Mouse (Mus musculus): Measurements from ENCODE around the gene Crb1.
A peak's percentile ranks its signal among the peaks of the same experiment; 100 is the strongest.
"Not testable (repeated sequence)": the region's sequence is repeated elsewhere in the genome, so short reads cannot be mapped to it uniquely, and the experiment has no call there.

The Crb1 gene

GRCm38 (mm10) chr1:139336997-139337396 is 39.9 kb downstream of the Crb1 start:
- no peak for DNase-seq (ENCODE audit: low read depth, low spot score)

- DNase-seq (ENCODE audit: low read depth, low spot score) = no peak
Observed at GRCm38 (mm10) chr1:139328811-139329210, 48.1 kb downstream of the Crb1 start.

GRCm38 (mm10) chr1:139328286-139328685 is 48.6 kb downstream of the Crb1 start:
- DNase-seq (ENCODE audit: low read depth, low spot score) = no peak

GRCm38 (mm10) chr1:139325378-139325777 is 51.5 kb downstream of the Crb1 start:
- DNase-seq (ENCODE audit: low read depth, low spot score) = no peak

GRCm38 (mm10) chr1:139319798-139320197 is 57.1 kb downstream of the Crb1 start:
- DNase-seq (ENCODE audit: low read depth, low spot score) = no peak

GRCm38 (mm10) chr1:139314297-139314874 is 62.5 kb downstream of the Crb1 start:
- DNase-seq (ENCODE audit: low read depth, low spot score) = no peak

GRCm38 (mm10) chr1:139308915-139309314 is 68.0 kb downstream of the Crb1 start:
- DNase-seq (ENCODE audit: low read depth, low spot score) = no peak

GRCm38 (mm10) chr1:139302519-139302918 is 74.4 kb downstream of the Crb1 start:
- not testable (repeated sequence) for DNase-seq (ENCODE audit: low read depth, low spot score)

- DNase-seq (ENCODE audit: low read depth, low spot score) = no peak
Observed at GRCm38 (mm10) chr1:139301830-139302229, 75.1 kb downstream of the Crb1 start.

GRCm38 (mm10) chr1:139292023-139292422 is 84.9 kb downstream of the Crb1 start:
- no peak for DNase-seq (ENCODE audit: low read depth, low spot score)

- DNase-seq (ENCODE audit: low read depth, low spot score) = no peak
Observed at GRCm38 (mm10) chr1:139291593-139291992, 85.3 kb downstream of the Crb1 start.

- no peak for DNase-seq (ENCODE audit: low read depth, low spot score)
Observed at GRCm38 (mm10) chr1:139276619-139277320, 100.1 kb downstream of the Crb1 start.

GRCm38 (mm10) chr1:139267844-139268243 is 109.1 kb downstream of the Crb1 start:
- peak; percentile 9 for DNase-seq (ENCODE audit: low read depth, low spot score)

GRCm38 (mm10) chr1:139264245-139264644 is 112.7 kb downstream of the Crb1 start:
- no peak for DNase-seq (ENCODE audit: low read depth, low spot score)

- DNase-seq (ENCODE audit: low read depth, low spot score) = no peak
Observed at GRCm38 (mm10) chr1:139263158-139263557, 113.7 kb downstream of the Crb1 start.

- no peak for DNase-seq (ENCODE audit: low read depth, low spot score)
Observed at GRCm38 (mm10) chr1:139255581-139255980, 121.3 kb downstream of the Crb1 start.

- no peak for DNase-seq (ENCODE audit: low read depth, low spot score)
Observed at GRCm38 (mm10) chr1:139252041-139252440, 124.9 kb downstream of the Crb1 start.

GRCm38 (mm10) chr1:139249159-139249558 is 127.7 kb downstream of the Crb1 start:
- no peak for DNase-seq (ENCODE audit: low read depth, low spot score)

- DNase-seq (ENCODE audit: low read depth, low spot score) = no peak
Observed at GRCm38 (mm10) chr1:139246723-139247380, 130.0 kb downstream of the Crb1 start.

GRCm38 (mm10) chr1:139236794-139237193 is 140.1 kb downstream of the Crb1 start:
- no peak for DNase-seq (ENCODE audit: low read depth, low spot score)

- DNase-seq (ENCODE audit: low read depth, low spot score) = no peak
Observed at GRCm38 (mm10) chr1:139234611-139235568, 142.0 kb downstream of the Crb1 start.

- no peak for DNase-seq (ENCODE audit: low read depth, low spot score)
Observed at GRCm38 (mm10) chr1:139232636-139233035, 144.3 kb downstream of the Crb1 start.

Data from WW6 (cell line).